Mouse (Mus musculus) B cell, adult 67 days (primary cell): ENCODE results near the gene Lekr1. TPM values are rescaled to one million over a fixed set of nuclear protein-coding genes. Genes with fewer than 3 reads are reported as not detected.

Source experiments
- total RNA-seq, 2 experiments: library from RNA; stranded (reverse); gene quantifications; 4 replicates each; pipeline ENCODE4 v1.2.4; 2023

Gene Lekr1
- 1 to 10 TPM in 1 of 2 experiments, under 1 TPM in 1; 0.90 to 1.6 TPM for total RNA-seq

DNA sequence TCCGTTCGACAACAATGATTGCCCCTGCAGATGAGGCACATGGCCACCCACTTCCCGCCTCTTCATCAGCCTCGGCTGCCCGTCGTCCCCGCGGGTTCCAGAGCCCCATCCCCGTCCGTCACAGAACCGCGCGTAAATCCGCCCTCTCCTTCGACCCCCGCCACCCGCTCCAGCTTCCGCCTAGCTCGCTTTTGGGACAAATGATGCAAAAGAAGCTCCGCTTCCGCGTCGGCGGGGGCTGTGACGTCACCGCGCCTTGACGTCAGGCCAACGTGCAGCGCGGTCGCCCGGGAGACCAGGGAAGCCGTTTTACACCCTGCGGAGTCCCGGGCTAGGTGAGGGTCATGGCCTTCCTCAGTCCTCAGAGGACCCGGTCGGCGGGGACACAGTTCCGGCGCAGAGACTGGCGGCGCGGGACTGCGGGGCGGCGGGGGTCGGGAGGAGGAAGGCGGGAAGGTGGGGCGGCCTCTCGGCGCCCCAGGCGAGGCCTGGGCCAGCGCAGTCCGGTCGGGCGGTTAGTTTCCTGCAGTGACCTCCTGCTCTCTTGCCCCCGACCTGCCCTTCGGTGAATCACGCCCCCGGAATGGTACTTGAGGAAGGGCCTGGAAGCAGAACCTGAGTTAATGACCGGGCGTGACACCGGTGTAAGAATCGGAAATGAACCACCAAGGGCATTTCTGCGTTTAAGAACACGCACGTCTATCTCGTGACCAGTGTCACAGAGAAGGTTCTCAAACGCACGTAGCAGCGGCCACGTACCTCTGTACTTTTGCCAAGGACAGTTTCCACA lies at the start of gene Lekr1:
TSS of gene Lekr1 (plus strand) at position 252 of the 790 bp plus-strand sequence.

Other genes with a start within 250 kb of the Lekr1 start
- gene Tiparp, start 137.8 kb upstream of the Lekr1 start, total RNA-seq = 10 to 100 TPM; 59.0 to 60.1 TPM